ENCODE assay signal across 8 mouse cellular contexts in genomic region chr6:37038444-37038843, GRCm38 (mm10).
DNase-seq lines count a peak whose midpoint lies in the region; ATAC-seq and TF ChIP-seq lines count a peak whose summit lies in the region.

No protein-coding gene starts in this region.

- H3K9me3 ChIP-seq in intestine, postnatal 0 days (ENCODE audit: control insufficient read depth) = no peaks in the 10 kb centered on the region
- H3K9me3 ChIP-seq in intestine, embryonic 15.5 days = no peaks in the 10 kb centered on the region
- H3K9me3 ChIP-seq in midbrain, embryonic 16.5 days (replicated peaks; ENCODE audit: control insufficient read depth, low read length, poor library complexity, severe bottlenecking) = no peaks in the 10 kb centered on the region

- no peak overlapping the region for H3K9ac ChIP-seq in intestine, postnatal 0 days (ENCODE audit: low read depth, low read length)
- H3K9ac ChIP-seq in intestine, embryonic 15.5 days = no peak overlapping the region
- no peak overlapping the region for H3K9ac ChIP-seq in midbrain, embryonic 16.5 days (ENCODE audit: low read depth, low read length)

- peak; percentile 35 for DNase-seq in cerebellum, adult 8-10 months
- peak; percentile 50 for DNase-seq in heart, postnatal 4 days
- no peak for DNase-seq in adrenal gland, adult 18-20 months (ENCODE audit: low spot score in 2 of 2)
- DNase-seq in adrenal gland, postnatal 25 days = no peak
- no peak for DNase-seq in MN1 (ENCODE audit: low spot score)

- no peak overlapping the region for H3K4me2 ChIP-seq in intestine, postnatal 0 days (replicated peaks; ENCODE audit: low read depth)
- no peak overlapping the region for H3K4me2 ChIP-seq in intestine, embryonic 15.5 days (replicated peaks)
- no peak overlapping the region for H3K4me2 ChIP-seq in midbrain, embryonic 16.5 days (ENCODE audit: low read length)

- no peak overlapping the region for H3K4me3 ChIP-seq in intestine, postnatal 0 days (ENCODE audit: low read depth, low read length)
- H3K4me3 ChIP-seq in intestine, embryonic 15.5 days (replicated peaks) = no peak overlapping the region
- H3K4me3 ChIP-seq in midbrain, embryonic 16.5 days (ENCODE audit: low read depth, low read length) = no peak overlapping the region

- H3K4me1 ChIP-seq in intestine, postnatal 0 days (replicated peaks; ENCODE audit: control insufficient read depth, insufficient read depth, low read length) = no peaks in the 10 kb centered on the region; the same call in 1 of the 2 replicates
- H3K4me1 ChIP-seq in intestine, embryonic 15.5 days (replicated peaks) = 0 out of 2 replicates have a peak, but pooled peaks cover 12% of the 10 kb centered on the region
- peaks cover 22% of the 10 kb centered on the region; the same call in 1 of the 2 replicates for H3K4me1 ChIP-seq in midbrain, embryonic 16.5 days (ENCODE audit: control insufficient read depth, insufficient read depth, low read length)

- no peak overlapping the region for H3K27ac ChIP-seq in intestine, postnatal 0 days (ENCODE audit: low read depth, low read length)
- no peak overlapping the region for H3K27ac ChIP-seq in intestine, embryonic 15.5 days
- no peak overlapping the region for H3K27ac ChIP-seq in midbrain, embryonic 16.5 days (ENCODE audit: low read length)

- no peaks in the 10 kb centered on the region for H3K27me3 ChIP-seq in intestine, postnatal 0 days (replicated peaks; ENCODE audit: control insufficient read depth, insufficient read depth, low read length)
- H3K27me3 ChIP-seq in intestine, embryonic 15.5 days (replicated peaks) = no peaks in the 10 kb centered on the region
- no peaks in the 10 kb centered on the region for H3K27me3 ChIP-seq in midbrain, embryonic 16.5 days (ENCODE audit: control insufficient read depth, insufficient read depth, low read depth, low read length)

- H3K36me3 ChIP-seq in intestine, postnatal 0 days (ENCODE audit: control insufficient read depth, insufficient read depth) = no peaks in the 10 kb centered on the region
- no peaks in the 10 kb centered on the region for H3K36me3 ChIP-seq in intestine, embryonic 15.5 days
- H3K36me3 ChIP-seq in midbrain, embryonic 16.5 days (ENCODE audit: control insufficient read depth, insufficient read depth, low read length) = no peaks in the 10 kb centered on the region

- TF ChIP-seq CTCF in intestine, postnatal 0 days (IDR thresholded peaks at IDR 0.05; ENCODE audit: low read depth) = peak; percentile 57

- 53% methylated on average over 8 of the region's 8 CpGs for WGBS in intestine, postnatal 0 days
- WGBS in intestine, embryonic 15.5 days = 46% methylated on average over 8 of the region's 8 CpGs
- WGBS in midbrain, embryonic 16.5 days = 32% methylated on average over 8 of the region's 8 CpGs

- no peak for ATAC-seq in intestine, postnatal 0 days
- no peak for ATAC-seq in intestine, embryonic 15.5 days
- ATAC-seq in midbrain, embryonic 16.5 days = peak; percentile 71

Comparison
In these comparisons a context has a peak if more than half of its experiments do, and no peak if none do; other contexts are left out.
1. DNase-seq: peak in cerebellum, adult 8-10 months (single experiment) and heart, postnatal 4 days (single experiment); none in adrenal gland, adult 18-20 months (0 of 2), adrenal gland, postnatal 25 days (single experiment) and MN1 (single experiment).